Mouse (Mus musculus) liver, embryonic 12.5 days (tissue): Measurements from ENCODE around the gene C1qa. TPM values are rescaled to one million over a fixed set of nuclear protein-coding genes. Genes with fewer than 3 reads are reported as not detected.

Experiments used
- ATAC-seq: fragments of 200-750 bp; cut with Nextera tagmentation; 2 replicates; pipeline ENCODE4 v1.8.0; 2017; ENCODE audit warnings: moderate number of reproducible peaks, mild to moderate bottlenecking, moderate library complexity
- H3K27ac ChIP-seq: fragments of 300-500 bp; sonication (generic); 2 replicates; pipeline ENCODE4 v1.5.1; 2016; ENCODE audit warnings: mild to moderate bottlenecking
- H3K27me3 ChIP-seq: fragments of 300-500 bp; sonication (generic); replicated peaks from 2 replicates; pipeline ENCODE4 v1.6.1; 2016; ENCODE audit warnings: mild to moderate bottlenecking, moderate library complexity
- H3K36me3 ChIP-seq: fragments of 300-500 bp; sonication (generic); 2 replicates; pipeline ENCODE4 v1.6.1; 2016; ENCODE audit warnings: mild to moderate bottlenecking, moderate library complexity
- H3K4me1 ChIP-seq: fragments of 300-500 bp; sonication (generic); 2 replicates; pipeline ENCODE4 v1.6.1; 2016
- H3K4me2 ChIP-seq: fragments of 300-500 bp; sonication (generic); 2 replicates; pipeline ENCODE4 v1.6.1; 2016; ENCODE audit warnings: mild to moderate bottlenecking, moderate library complexity
- H3K4me3 ChIP-seq: fragments of 300-500 bp; sonication (generic); 2 replicates; pipeline ENCODE4 v1.5.1; 2016; ENCODE audit warnings: mild to moderate bottlenecking, moderate library complexity
- H3K9ac ChIP-seq: fragments of 300-500 bp; sonication (generic); 2 replicates; pipeline ENCODE4 v1.6.1; 2016; ENCODE audit warnings: mild to moderate bottlenecking, moderate library complexity
- H3K9me3 ChIP-seq: fragments of 300-500 bp; sonication (generic); replicated peaks from 2 replicates; pipeline ENCODE4 v1.6.1; 2016; ENCODE audit warnings: mild to moderate bottlenecking, moderate library complexity
- WGBS: fragments of 180-500 bp; shearing (Covaris S2); methylation state at CpG from one replicate; pipeline ENCODE4 v1.1.7; 2016; ENCODE audit not compliant: insufficient replicate concordance; 5-methylcytosine and 5-hydroxymethylcytosine counted together
- polyA plus RNA-seq: library from polyadenylated mRNA; unstranded; fragments of >200 nt; fragmentation: Nextera tagmentation; extraction: Ambion mirVana; gene quantifications from 2 replicates; pipeline ENCODE4 v1.2.1, GENCODE M21; 2016

C1qa gene
- polyA plus RNA-seq, result 24.8 and 26.2 TPM in 2 replicates

DNA sequence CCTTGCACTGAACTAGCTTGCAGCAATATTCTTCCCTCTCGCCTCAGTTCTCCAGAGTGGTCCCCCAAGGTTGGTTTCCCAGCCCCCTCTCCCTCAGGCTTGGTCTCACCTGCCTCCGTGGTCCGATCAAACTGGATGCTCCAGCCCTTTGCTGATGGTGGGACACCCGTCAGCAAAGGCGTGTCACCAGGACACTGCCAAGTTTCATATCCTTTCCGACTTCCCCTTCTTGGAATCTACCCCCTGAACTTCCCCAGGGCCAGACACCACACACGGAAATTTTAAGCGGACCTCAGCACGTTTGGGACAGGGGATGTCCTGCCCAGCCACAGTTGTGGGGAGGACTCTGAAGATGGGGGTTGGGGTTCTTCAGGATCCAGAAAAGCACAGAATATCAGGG lies at the start of gene C1qa:
TSS of gene C1qa (minus strand) at position 167 of the 400 bp plus-strand sequence.
- Histone ChIP-seq H3K36me3 (no peaks in the 10 kb centered on the region), H3K4me3 (no peak within 1 kb of the TSS), H3K4me2 (no peak within 1 kb of the TSS), H3K9me3 (no peaks in the 10 kb centered on the region), H3K9ac (no peak within 1 kb of the TSS), H3K4me1 (no peaks in the 10 kb centered on the region), H3K27me3 (peaks cover 63% of the 10 kb centered on the region), H3K27ac (no peak within 1 kb of the TSS)
- ATAC-seq, result no peak
- 60% methylated on average over 9 of the region's 9 CpGs for WGBS

DNA sequence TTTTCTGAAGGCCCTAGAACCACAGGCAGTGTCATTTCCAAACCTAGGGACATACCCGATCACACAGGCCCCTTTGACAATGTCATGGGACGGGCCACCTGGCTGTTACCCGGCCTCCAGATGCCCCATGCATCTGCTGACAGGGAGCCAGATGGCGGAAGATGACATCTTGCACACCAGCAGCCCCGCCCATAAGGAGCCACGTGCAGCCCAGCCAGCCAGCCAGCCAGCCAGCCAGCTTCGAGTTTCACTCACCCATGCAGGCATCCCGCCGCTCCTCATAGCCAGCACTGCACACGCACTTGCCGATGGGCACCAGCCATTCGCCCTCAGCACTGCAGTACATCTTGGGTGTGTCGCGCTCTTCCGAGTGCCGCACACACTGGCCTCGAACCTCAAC lies 46.8 kb upstream of the C1qa start:
- ATAC-seq, result no peak
- no peak overlapping the region for H3K4me2 ChIP-seq

DNA sequence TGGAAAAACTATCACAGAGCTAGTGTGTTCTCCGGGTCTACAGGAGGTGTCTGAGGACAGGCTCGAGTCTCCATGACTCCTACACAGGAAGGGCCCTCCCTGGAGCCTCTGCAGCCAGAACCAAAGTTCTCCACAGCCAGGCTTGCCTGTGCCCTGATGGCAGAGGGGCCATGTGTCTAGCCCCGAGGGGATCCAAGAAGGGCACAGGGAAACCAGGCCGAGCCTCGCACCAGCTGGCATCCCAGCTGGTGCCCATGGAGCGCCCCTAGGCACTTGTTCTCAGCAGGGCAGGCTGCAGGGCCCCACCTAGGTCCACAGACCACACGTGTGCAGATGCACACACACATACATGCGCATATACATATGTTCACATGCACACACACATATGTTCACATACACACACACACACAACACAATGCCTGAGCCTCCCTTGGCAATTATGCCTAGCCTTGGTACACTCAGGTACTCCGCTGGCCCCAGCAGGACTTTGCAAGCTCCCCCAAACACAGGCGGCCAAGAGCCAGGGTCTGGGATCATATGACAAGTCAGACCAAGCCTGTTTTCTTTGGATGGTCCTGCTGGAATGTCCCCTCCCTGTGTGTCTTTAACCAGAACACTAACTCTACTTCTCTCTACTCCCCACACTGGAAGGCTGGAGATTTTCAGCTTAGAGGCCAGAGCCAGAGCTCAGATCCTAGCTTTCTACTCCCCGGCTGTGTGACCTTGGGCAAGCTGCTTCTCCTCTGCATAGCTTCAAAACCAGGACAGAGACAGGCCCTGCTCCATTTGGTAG lies 46.2 kb upstream of the C1qa start:
- H3K4me3 ChIP-seq, result no peak overlapping the region
- 64% methylated on average over 11 of the region's 11 CpGs for WGBS
- H3K4me2 ChIP-seq, result no peak overlapping the region
- H3K9me3 ChIP-seq, result no peaks in the 10 kb centered on the region
- ATAC-seq, result no peak
- no peaks in the 10 kb centered on the region for H3K36me3 ChIP-seq
- no peak overlapping the region for H3K27ac ChIP-seq
- H3K9ac ChIP-seq, result no peak overlapping the region
- no peaks in the 10 kb centered on the region for H3K4me1 ChIP-seq
- peaks cover 95% of the 10 kb centered on the region for H3K27me3 ChIP-seq

More for the DNA sequence above, 46.8 kb upstream of the C1qa start:
- H3K27me3 ChIP-seq, result peaks cover 98% of the 10 kb centered on the region
- no peaks in the 10 kb centered on the region for H3K36me3 ChIP-seq
- no peaks in the 10 kb centered on the region for H3K9me3 ChIP-seq
- H3K4me1 ChIP-seq, result no peaks in the 10 kb centered on the region
- H3K9ac ChIP-seq, result no peak overlapping the region
- no peak overlapping the region for H3K27ac ChIP-seq
- H3K4me3 ChIP-seq, result no peak overlapping the region
- WGBS, result 52% methylated on average over 17 of the region's 17 CpGs

DNA sequence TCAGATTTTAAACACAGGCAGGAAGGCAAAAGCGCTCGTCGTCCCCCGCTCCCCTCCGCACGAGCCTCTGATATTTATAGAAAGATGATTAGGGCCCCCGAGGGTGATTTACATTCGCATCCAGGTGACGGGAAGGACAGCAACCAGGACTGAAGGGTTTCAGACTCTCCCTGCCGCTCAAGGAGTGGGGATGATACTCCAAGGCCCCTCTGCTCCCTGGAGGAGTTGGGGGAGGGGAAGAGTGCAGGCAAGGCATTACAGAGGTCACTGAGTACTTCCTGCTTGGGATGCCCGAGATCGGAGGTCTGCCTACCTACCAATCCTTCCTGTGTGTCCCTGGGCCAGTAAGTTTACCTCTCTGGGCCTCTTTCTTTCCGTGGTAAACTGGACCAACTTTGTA lies 44.6 kb upstream of the C1qa start:
- no peak overlapping the region for H3K4me2 ChIP-seq
- no peak overlapping the region for H3K9ac ChIP-seq
- no peaks in the 10 kb centered on the region for H3K9me3 ChIP-seq
- H3K4me3 ChIP-seq, result no peak overlapping the region
- WGBS, result 26% methylated on average over 13 of the region's 13 CpGs
- no peaks in the 10 kb centered on the region for H3K4me1 ChIP-seq
- peaks cover 90% of the 10 kb centered on the region for H3K27me3 ChIP-seq
- H3K27ac ChIP-seq, result no peak overlapping the region
- H3K36me3 ChIP-seq, result no peaks in the 10 kb centered on the region
- ATAC-seq, result no peak

DNA sequence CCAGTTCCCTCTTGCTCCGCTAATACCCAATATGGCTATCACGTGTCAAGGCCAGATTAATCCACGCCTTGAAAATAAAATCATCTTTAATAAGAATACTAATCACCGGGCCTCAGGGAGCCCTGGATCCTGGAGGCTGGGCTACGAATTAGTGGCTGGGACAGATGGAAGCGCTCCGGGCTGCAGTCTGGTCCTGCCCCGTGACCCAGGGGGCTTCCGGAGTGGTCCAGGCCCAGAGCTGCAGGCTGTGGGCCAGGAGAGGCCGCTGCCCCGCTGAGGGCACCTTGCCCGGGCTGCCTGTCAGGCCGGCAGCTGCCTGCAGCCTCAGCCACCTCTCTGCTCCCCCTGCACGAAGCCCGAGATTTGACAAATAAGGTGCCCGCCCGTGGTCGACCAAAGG lies 44.2 kb upstream of the C1qa start:
- H3K4me1 ChIP-seq, result no peaks in the 10 kb centered on the region
- ATAC-seq, result no peak
- no peak overlapping the region for H3K27ac ChIP-seq
- WGBS, result 24% methylated on average over 18 of the region's 18 CpGs
- H3K9ac ChIP-seq, result no peak overlapping the region
- peaks cover 86% of the 10 kb centered on the region for H3K27me3 ChIP-seq
- H3K36me3 ChIP-seq, result no peaks in the 10 kb centered on the region
- no peak overlapping the region for H3K4me3 ChIP-seq
- H3K4me2 ChIP-seq, result no peak overlapping the region
- H3K9me3 ChIP-seq, result no peaks in the 10 kb centered on the region

DNA sequence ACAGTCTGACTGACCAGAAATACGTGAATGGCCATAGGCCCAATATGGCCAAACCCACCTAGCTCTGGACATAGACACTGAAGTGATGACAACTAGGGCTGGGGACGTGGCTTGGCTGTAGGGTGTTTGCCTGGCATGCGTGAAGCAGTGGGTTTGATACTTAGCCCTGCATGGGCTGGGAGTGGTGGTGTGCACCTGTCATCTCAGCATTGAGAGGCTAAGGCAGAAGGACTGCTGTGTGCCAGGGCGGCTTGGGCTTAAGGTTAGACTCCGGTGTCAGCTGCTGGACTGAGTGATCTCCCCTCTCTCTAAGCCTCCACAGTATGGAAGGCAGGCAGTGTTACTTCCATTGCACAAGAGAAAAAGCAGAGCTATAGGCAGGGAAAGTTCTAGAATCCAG lies 39.3 kb upstream of the C1qa start:
- WGBS, result 67% methylated on average over 5 of the region's 5 CpGs
- Histone ChIP-seq H3K4me1 (peaks cover 14% of the 10 kb centered on the region), H3K27ac (no peak overlapping the region), H3K4me2 (no peak overlapping the region), H3K9me3 (no peaks in the 10 kb centered on the region), H3K27me3 (peaks cover 68% of the 10 kb centered on the region), H3K4me3 (no peak overlapping the region), H3K36me3 (no peaks in the 10 kb centered on the region), H3K9ac (no peak overlapping the region)
- ATAC-seq, result no peak

DNA sequence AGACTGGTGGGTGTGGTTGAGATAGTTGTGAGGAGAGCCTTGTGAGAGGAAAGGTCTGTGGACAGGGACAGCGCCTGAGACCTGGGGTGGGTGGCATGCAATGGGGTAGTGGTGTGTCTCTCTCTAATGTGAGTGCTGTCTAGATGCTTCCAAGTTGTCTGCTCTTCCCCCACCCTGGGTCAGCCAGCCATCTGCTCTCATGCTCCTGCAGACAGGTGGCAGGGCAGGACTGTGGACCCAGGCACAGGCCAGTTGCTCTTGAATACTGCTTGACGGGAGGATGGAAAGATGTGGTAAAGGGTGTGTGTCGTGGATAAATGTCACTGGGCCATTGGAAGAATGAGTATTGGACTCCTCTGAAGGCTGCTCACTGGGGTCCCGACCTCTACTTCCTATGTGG lies 38.7 kb upstream of the C1qa start:
- WGBS, result 47% methylated on average over 4 of the region's 4 CpGs
- Histone ChIP-seq H3K27me3 (peaks cover 67% of the 10 kb centered on the region), H3K4me2 (no peak overlapping the region), H3K4me3 (no peak overlapping the region), H3K36me3 (no peaks in the 10 kb centered on the region), H3K27ac (no peak overlapping the region), H3K4me1 (peaks cover 14% of the 10 kb centered on the region), H3K9me3 (no peaks in the 10 kb centered on the region), H3K9ac (no peak overlapping the region)
- ATAC-seq, result no peak

DNA sequence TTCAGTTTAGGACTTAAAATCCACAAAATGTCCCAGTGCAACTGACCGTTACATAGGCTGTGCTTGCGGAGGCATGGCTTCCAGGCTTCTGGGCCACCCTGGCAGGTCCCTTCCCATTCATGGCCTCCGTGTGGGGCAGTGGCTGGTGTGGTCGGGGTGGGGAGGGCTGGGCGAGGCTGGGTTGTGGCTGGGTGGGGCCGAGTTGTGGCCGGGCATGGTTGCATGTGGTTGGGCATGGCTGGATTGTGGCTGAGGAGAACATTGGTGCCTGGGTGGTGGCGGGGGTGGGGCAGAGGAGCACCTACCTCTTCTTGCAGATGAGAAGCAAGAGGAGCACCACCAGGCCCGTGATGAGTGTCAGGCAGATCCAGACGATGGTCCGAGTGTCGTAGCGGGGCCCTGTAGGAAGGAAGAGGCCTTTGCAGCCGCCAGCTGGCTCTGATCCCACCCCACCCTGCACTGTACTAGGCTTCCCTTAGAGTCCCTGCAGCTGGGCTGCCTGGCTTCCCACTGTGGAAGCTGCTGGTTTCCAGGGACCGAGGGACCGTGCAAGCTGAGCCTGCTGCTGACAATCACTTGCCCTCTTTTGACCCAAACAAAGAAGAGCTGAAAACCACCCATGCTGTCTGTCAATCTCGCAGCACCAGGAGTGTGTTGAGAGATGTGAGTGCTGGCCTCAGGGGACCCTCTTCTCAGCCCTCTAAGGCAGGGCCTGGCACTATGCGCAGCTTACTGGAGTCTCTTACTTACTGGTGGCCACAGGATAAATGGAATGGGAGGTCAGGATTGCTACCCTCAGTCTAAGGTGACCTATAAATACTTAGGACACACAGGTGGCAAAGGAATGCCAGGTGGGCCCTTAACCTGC lies 36.4 kb upstream of the C1qa start:
- peaks cover 66% of the 10 kb centered on the region for H3K27me3 ChIP-seq
- ATAC-seq, result no peak
- H3K4me2 ChIP-seq, result peak overlapping the region; percentile 27; the same call in 1 of the 2 replicates
- no peaks in the 10 kb centered on the region for H3K9me3 ChIP-seq
- H3K4me1 ChIP-seq, result peaks cover 30% of the 10 kb centered on the region
- H3K36me3 ChIP-seq, result no peaks in the 10 kb centered on the region
- H3K9ac ChIP-seq, result no peak overlapping the region
- WGBS, result 45% methylated on average over 18 of the region's 18 CpGs
- H3K4me3 ChIP-seq, result no peak overlapping the region
- no peak overlapping the region for H3K27ac ChIP-seq

DNA sequence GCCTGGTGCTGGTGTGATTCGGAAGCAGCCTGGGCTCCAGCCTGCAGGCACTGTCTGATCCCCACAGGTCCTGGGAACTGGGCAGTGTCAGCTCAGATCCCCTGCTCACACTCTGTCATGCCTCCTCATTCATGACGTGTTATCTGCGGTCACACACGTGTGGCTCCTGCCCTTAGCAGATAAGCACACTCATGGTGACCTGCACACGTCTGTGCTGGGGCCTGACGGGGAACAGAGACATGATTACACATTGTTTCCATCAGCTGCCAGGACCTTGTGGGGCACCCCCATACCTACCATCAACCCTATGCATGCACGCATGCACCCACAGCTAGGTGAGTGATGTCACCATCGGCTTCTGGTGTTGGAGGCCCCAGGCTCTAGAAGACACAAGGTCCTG lies 31.9 kb upstream of the C1qa start:
- peak; percentile 92 for ATAC-seq
- H3K27me3 ChIP-seq, result peaks cover 65% of the 10 kb centered on the region
- H3K36me3 ChIP-seq, result no peaks in the 10 kb centered on the region
- peak overlapping the region; percentile 61; the same call in 1 of the 2 replicates for H3K27ac ChIP-seq
- H3K9me3 ChIP-seq, result no peaks in the 10 kb centered on the region
- H3K4me3 ChIP-seq, result no peak overlapping the region
- peaks cover 37% of the 10 kb centered on the region for H3K4me1 ChIP-seq
- 43% methylated on average over 8 of the region's 8 CpGs for WGBS
- peak overlapping the region; percentile 22; the same call in 1 of the 2 replicates for H3K9ac ChIP-seq
- peak overlapping the region; percentile 30 for H3K4me2 ChIP-seq

DNA sequence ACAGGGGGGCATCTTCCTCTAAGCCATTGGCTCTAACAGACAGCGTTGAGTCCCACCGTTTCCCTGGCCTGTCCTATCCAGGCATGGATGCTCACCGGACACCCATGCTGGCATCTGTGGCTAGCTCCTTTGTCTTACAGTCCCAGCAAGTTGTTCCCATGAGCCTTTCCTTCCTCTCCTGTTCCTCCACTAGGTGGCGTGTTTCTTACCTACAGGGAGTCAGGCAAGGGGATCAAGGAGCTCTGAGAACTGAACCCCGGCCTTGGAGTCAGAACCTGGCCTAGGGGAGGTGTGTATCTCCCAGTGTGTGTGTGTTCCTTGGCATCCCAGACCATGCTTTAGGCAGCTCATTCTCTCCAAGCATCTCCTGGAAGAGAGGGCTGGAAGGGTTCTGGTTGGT lies 30.3 kb upstream of the C1qa start:
- peaks cover 69% of the 10 kb centered on the region for H3K27me3 ChIP-seq
- WGBS, result 10% methylated on average over 5 of the region's 5 CpGs
- H3K9me3 ChIP-seq, result no peaks in the 10 kb centered on the region
- no peak overlapping the region for H3K27ac ChIP-seq
- H3K4me1 ChIP-seq, result peaks cover 24% of the 10 kb centered on the region
- no peak for ATAC-seq
- H3K4me3 ChIP-seq, result no peak overlapping the region
- H3K36me3 ChIP-seq, result no peaks in the 10 kb centered on the region
- H3K4me2 ChIP-seq, result no peak overlapping the region
- H3K9ac ChIP-seq, result no peak overlapping the region

DNA sequence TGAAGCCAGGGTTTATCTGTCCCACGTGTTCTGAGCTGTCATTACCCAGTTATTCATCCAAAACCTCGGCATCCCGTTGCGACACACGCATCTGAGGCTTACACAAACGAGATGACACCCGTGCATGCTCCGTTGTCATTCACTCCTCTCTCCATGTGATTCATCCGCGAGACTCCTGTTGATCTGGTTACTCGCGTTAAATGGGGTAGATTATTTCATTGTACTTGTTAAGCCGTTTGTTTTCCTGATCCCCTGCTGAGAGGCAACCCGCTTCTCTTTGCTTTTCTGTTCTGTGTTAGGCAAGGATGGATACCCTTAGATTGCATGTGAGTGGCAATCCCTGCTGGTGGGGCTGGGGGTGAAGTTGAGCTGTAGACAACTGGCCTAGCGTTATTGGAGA lies 27.2 kb upstream of the C1qa start:
- WGBS, result 20% methylated on average over 15 of the region's 15 CpGs

DNA sequence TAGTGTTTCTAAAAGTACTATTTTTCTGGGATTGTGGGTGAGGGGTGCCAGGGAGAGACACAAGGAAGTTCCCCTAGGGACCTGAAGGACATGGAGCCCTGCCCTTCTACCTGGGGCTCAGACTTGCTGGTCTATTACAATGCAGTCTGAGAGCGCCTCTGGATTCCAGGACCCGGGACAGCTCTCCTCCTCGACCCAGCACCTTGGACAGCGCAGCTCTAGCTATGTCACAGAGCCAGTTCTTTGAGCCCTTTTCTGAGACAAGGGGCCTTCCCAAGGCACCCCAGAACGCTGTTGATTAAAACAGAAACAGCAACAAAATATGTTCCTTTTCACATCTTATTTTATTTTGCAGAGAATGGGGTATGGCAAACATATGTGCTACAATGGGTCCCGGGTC lies 25.9 kb upstream of the C1qa start:
- Histone ChIP-seq H3K36me3 (no peaks in the 10 kb centered on the region), H3K9ac (no peak overlapping the region), H3K4me3 (no peak overlapping the region), H3K9me3 (no peaks in the 10 kb centered on the region), H3K4me2 (no peak overlapping the region), H3K4me1 (peaks cover 3% of the 10 kb centered on the region), H3K27me3 (peaks cover 43% of the 10 kb centered on the region), H3K27ac (no peak overlapping the region)
- WGBS, result 5% methylated on average over 6 of the region's 6 CpGs
- ATAC-seq, result no peak

More for the DNA sequence above, 27.2 kb upstream of the C1qa start:
- no peaks in the 10 kb centered on the region for H3K9me3 ChIP-seq
- no peak overlapping the region for H3K9ac ChIP-seq
- peaks cover 45% of the 10 kb centered on the region for H3K27me3 ChIP-seq
- no peaks in the 10 kb centered on the region for H3K36me3 ChIP-seq
- H3K4me3 ChIP-seq, result no peak overlapping the region
- peaks cover 16% of the 10 kb centered on the region for H3K4me1 ChIP-seq
- no peak for ATAC-seq
- H3K4me2 ChIP-seq, result no peak overlapping the region
- no peak overlapping the region for H3K27ac ChIP-seq
